Mouse (Mus musculus): ENCODE measurements around the gene Inpp5a.

DNA sequence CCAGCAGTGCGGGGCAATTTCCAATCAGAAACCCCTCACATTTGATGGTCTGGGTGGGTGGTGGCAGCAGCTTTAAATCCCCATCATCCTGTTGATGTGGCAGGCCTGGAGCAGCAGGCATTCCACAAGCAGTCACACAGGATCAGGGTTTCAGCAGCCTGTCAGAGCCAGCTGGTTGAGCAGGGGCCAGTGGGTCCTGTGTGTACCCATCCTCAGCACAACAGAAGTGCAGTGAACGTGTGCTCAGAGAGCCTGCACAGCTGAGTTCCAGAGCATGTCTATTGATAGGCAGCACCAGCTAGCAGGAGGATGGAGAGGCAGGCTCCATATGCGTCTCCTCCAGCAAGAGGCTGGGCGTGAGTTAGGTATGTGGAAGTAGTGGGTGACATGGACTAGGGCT is 174.5 kb downstream of the Inpp5a start:
- TF ChIP-seq CTCF (IDR thresholded peaks at IDR 0.05; ENCODE audit: control insufficient read depth, insufficient read depth, low read length) (no peak), POLR2A (IDR thresholded peaks at IDR 0.05; ENCODE audit: borderline replicate concordance, control insufficient read depth, low read depth, low read length) (no peak)
